Mouse (Mus musculus): ENCODE results near the gene Grik3. TPM values are rescaled to one million over a fixed set of nuclear protein-coding genes. Genes with fewer than 3 reads are reported as not detected.

The Grik3 gene
- total and polyA plus RNA-seq, 2 experiments from 2014 or later = 3.3 to 24.6 TPM

DNA sequence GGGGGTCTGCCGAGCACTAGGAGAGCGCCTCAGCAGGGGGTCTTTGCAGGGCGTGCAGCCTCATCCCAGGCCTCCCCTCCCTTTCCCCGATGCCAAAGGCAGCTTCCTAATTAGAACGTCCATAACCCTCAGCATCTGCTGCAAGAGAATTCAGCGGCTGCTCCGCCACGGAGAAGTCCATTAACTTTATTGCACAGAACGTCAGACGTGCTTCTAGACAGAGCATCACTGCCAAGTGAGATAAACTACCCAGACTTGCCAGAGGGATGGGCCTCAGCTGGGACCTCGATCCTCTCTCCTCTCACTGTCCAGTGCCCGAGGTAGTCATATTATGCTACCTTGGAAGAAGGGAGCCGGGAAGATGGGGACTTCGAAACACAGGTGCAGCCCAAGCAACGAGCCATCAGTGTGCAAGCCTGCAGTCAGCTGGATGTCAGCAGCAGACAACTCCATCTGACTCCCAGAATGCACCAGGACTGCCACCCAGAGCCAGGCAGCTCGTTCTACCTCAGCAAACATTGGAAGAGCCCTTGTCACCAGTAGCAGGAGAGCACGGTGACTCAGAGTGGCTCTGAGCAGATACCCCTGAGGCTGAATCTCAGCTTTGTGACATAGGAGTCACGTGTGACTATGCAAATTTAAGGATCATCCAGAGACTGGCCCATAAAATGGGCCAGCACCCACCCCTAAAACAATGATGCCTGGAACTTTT lies 228.1 kb downstream of the Grik3 start:
- Histone ChIP-seq H3K9ac (replicated peaks; ENCODE audit: low read length, poor library complexity, severe bottlenecking) (no peak overlapping the region), H3K27ac (ENCODE audit: low read depth, low read length) (no peak overlapping the region), H3K9me3 (ENCODE audit: low read length) (no peaks in the 10 kb centered on the region), H3K4me2 (ENCODE audit: low read depth, low read length, poor library complexity, severe bottlenecking) (no peak overlapping the region), H3K27me3 (ENCODE audit: insufficient read depth, low read length) (no peaks in the 10 kb centered on the region), H3K4me1 (ENCODE audit: insufficient read depth, low read length) (no peaks in the 10 kb centered on the region), H3K4me3 (ENCODE audit: low read depth, low read length) (no peak overlapping the region), H3K36me3 (ENCODE audit: insufficient read depth, low read length) (no peaks in the 10 kb centered on the region)
- 34% methylated on average over 18 of the region's 18 CpGs for WGBS
- no peak for TF ChIP-seq CTCF (IDR thresholded peaks at IDR 0.05)
- ATAC-seq (ENCODE audit: low FRiP score) = peak; percentile 20; the same call in 1 of the 2 replicates
- DNase-seq (ENCODE audit: low spot score) = no peak

- no peak for TF ChIP-seq CTCF (IDR thresholded peaks at IDR 0.05)
- no peak overlapping the region for H3K4me3 ChIP-seq (ENCODE audit: low read depth, low read length)
- ATAC-seq (ENCODE audit: low FRiP score) (no peak), DNase-seq (ENCODE audit: low spot score) (no peak)
- H3K27ac ChIP-seq (ENCODE audit: low read depth, low read length) = no peak overlapping the region
- 87% methylated on average over 1 of the region's 1 CpGs for WGBS
- no peak overlapping the region for H3K9ac ChIP-seq (replicated peaks; ENCODE audit: low read length, poor library complexity, severe bottlenecking)
- no peaks in the 10 kb centered on the region for H3K9me3 ChIP-seq (ENCODE audit: low read length)
- peaks cover 12% of the 10 kb centered on the region for H3K27me3 ChIP-seq (ENCODE audit: insufficient read depth, low read length)
- no peak overlapping the region for H3K4me2 ChIP-seq (ENCODE audit: low read depth, low read length, poor library complexity, severe bottlenecking)
- H3K4me1 ChIP-seq (ENCODE audit: insufficient read depth, low read length) = no peaks in the 10 kb centered on the region
- H3K36me3 ChIP-seq (ENCODE audit: insufficient read depth, low read length) = no peaks in the 10 kb centered on the region
Measured at GRCm38 (mm10) chr4:125726241-125726640, 235.7 kb downstream of the Grik3 start.

DNA sequence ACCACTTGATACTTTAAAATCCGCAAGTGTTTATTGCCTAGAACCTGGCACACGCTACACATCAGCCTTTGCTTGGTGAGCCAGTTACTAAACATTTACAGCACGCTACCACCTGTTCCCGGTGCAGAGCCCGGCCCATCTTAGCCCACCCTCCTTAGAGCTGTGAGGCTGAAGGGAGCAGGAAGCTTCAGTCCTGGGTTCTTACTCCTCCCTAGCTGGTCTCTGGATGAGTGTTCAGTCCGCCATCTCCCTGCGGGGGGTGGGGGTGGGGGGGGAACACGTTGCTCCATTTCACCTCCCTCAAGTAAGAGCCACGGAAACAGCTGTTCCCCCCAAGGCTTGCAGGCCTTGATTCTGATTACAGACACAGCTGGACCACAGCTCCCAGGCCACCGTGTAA lies 236.5 kb downstream of the Grik3 start:
- peaks cover 12% of the 10 kb centered on the region for H3K27me3 ChIP-seq (ENCODE audit: insufficient read depth, low read length)
- no peak for TF ChIP-seq CTCF (IDR thresholded peaks at IDR 0.05)
- H3K27ac ChIP-seq (ENCODE audit: low read depth, low read length) = no peak overlapping the region
- ATAC-seq (ENCODE audit: low FRiP score) (no peak), DNase-seq (ENCODE audit: low spot score) (no peak)
- no peak overlapping the region for H3K4me3 ChIP-seq (ENCODE audit: low read depth, low read length)
- H3K9ac ChIP-seq (replicated peaks; ENCODE audit: low read length, poor library complexity, severe bottlenecking) = no peak overlapping the region
- no peaks in the 10 kb centered on the region for H3K9me3 ChIP-seq (ENCODE audit: low read length)
- no peaks in the 10 kb centered on the region for H3K4me1 ChIP-seq (ENCODE audit: insufficient read depth, low read length)
- 28% methylated on average over 10 of the region's 10 CpGs for WGBS
- H3K36me3 ChIP-seq (ENCODE audit: insufficient read depth, low read length) = no peaks in the 10 kb centered on the region
- H3K4me2 ChIP-seq (ENCODE audit: low read depth, low read length, poor library complexity, severe bottlenecking) = no peak overlapping the region

GRCm38 (mm10) chr4:125727626-125728025 lies 237.1 kb downstream of the Grik3 start:
- H3K9me3 ChIP-seq (ENCODE audit: low read length) = no peaks in the 10 kb centered on the region
- ATAC-seq (ENCODE audit: low FRiP score) (no peak), DNase-seq (ENCODE audit: low spot score) (no peak)
- TF ChIP-seq CTCF (IDR thresholded peaks at IDR 0.05) = no peak
- peaks cover 12% of the 10 kb centered on the region for H3K27me3 ChIP-seq (ENCODE audit: insufficient read depth, low read length)
- 30% methylated on average over 4 of the region's 4 CpGs for WGBS
- H3K4me3 ChIP-seq (ENCODE audit: low read depth, low read length) = no peak overlapping the region
- H3K4me1 ChIP-seq (ENCODE audit: insufficient read depth, low read length) = no peaks in the 10 kb centered on the region
- no peaks in the 10 kb centered on the region for H3K36me3 ChIP-seq (ENCODE audit: insufficient read depth, low read length)
- H3K4me2 ChIP-seq (ENCODE audit: low read depth, low read length, poor library complexity, severe bottlenecking) = no peak overlapping the region
- no peak overlapping the region for H3K27ac ChIP-seq (ENCODE audit: low read depth, low read length)
- H3K9ac ChIP-seq (replicated peaks; ENCODE audit: low read length, poor library complexity, severe bottlenecking) = no peak overlapping the region

DNA sequence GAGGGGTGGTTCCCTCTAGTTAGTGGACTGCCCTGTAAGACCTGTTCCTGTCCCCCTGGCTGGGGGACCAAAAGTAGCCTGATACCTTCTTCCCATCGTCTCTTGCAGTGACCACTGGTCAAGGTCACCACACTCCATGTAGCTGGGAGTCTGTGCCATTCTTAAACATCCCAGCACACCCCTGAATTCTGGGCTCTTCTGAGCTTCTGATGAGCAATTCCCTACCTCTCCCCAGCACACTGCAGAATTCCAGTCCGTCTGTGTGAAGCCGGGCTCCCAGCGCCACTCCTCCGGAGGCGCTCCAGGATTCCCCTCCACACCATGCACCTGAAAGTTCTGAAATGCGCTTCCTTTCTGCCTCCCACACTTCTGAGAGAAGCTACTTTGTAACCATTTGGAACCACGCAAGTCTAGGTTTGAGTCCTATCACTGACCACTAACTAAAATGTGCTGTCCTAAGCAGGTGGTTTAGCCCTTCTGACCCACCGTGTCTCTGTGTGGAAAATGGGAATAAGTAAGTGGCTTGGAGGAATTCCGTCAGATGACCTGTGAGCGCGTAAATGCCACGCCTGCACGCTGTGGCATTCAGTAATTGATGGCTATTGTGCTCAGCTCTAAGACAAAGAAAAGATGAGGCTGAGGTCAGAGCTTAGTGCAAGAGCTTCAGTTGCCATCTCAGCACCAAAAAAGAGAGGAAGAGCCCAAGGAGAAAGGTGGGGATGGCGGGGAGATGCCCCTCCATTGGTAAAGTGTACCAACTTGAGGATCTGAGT lies 237.8 kb downstream of the Grik3 start:
- no peak overlapping the region for H3K9ac ChIP-seq (replicated peaks; ENCODE audit: low read length, poor library complexity, severe bottlenecking)
- no peak overlapping the region for H3K27ac ChIP-seq (ENCODE audit: low read depth, low read length)
- H3K4me2 ChIP-seq (ENCODE audit: low read depth, low read length, poor library complexity, severe bottlenecking) = no peak overlapping the region
- no peak for TF ChIP-seq CTCF (IDR thresholded peaks at IDR 0.05)
- peaks cover 12% of the 10 kb centered on the region for H3K27me3 ChIP-seq (ENCODE audit: insufficient read depth, low read length)
- no peaks in the 10 kb centered on the region for H3K4me1 ChIP-seq (ENCODE audit: insufficient read depth, low read length)
- H3K36me3 ChIP-seq (ENCODE audit: insufficient read depth, low read length) = no peaks in the 10 kb centered on the region
- ATAC-seq (ENCODE audit: low FRiP score) (no peak), DNase-seq (ENCODE audit: low spot score) (no peak)
- 30% methylated on average over 15 of the region's 15 CpGs for WGBS
- no peaks in the 10 kb centered on the region for H3K9me3 ChIP-seq (ENCODE audit: low read length)
- H3K4me3 ChIP-seq (ENCODE audit: low read depth, low read length) = no peak overlapping the region

Data from midbrain, postnatal 0 days (tissue).